ENCODE assay signal across 8 mouse cellular contexts in the genomic region with DNA sequence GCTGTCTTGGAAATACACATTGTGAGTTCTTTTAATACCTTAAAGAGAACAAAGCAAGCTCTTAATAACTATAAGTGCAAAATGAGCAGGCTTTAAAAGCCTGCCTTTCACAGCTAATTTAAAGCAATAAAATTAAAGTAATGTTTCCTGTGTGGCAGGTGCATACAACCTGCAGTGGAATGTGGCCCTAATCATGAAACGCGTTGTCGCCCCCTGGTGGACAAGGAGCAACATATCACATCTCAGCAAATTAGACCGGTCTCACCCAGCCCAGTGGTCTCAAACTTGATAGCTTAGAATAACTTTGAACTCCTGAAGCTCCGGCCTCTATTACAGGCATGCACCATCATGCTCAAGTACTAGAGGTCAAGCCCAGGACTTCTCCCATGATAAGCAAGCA. TPM values are rescaled to one million over a fixed set of nuclear protein-coding genes. Genes with fewer than 3 reads are reported as not detected.
DNase-seq lines count a peak whose midpoint lies in the region; ATAC-seq lines count a peak whose summit lies in the region.

No protein-coding gene starts in this region.

- no peak overlapping the region for H3K9ac ChIP-seq in forebrain, embryonic 11.5 days (ENCODE audit: low read length)
- no peak overlapping the region for H3K9ac ChIP-seq in forebrain, embryonic 12.5 days
- no peak overlapping the region for H3K9ac ChIP-seq in heart, embryonic 13.5 days

- H3K9me3 ChIP-seq in forebrain, embryonic 11.5 days (ENCODE audit: control insufficient read depth, low read length): peaks cover 3% of the 10 kb centered on the region
- no peaks in the 10 kb centered on the region for H3K9me3 ChIP-seq in forebrain, embryonic 12.5 days
- no peaks in the 10 kb centered on the region for H3K9me3 ChIP-seq in heart, embryonic 13.5 days

- H3K27me3 ChIP-seq in forebrain, embryonic 11.5 days (ENCODE audit: control insufficient read depth, insufficient read depth, low read length): no peaks in the 10 kb centered on the region
- no peaks in the 10 kb centered on the region for H3K27me3 ChIP-seq in forebrain, embryonic 12.5 days
- H3K27me3 ChIP-seq in heart, embryonic 13.5 days (replicated peaks): no peaks in the 10 kb centered on the region

- H3K4me3 ChIP-seq in forebrain, embryonic 11.5 days (ENCODE audit: low read depth, low read length): no peak overlapping the region
- no peak overlapping the region for H3K4me3 ChIP-seq in forebrain, embryonic 12.5 days (replicated peaks)
- no peak overlapping the region for H3K4me3 ChIP-seq in heart, embryonic 13.5 days

- no peak overlapping the region for H3K27ac ChIP-seq in forebrain, embryonic 11.5 days (ENCODE audit: low read depth, low read length)
- no peak overlapping the region for H3K27ac ChIP-seq in forebrain, embryonic 12.5 days
- no peak overlapping the region for H3K27ac ChIP-seq in heart, embryonic 13.5 days (replicated peaks)

- no peaks in the 10 kb centered on the region for H3K4me1 ChIP-seq in forebrain, embryonic 11.5 days (replicated peaks; ENCODE audit: control insufficient read depth, insufficient read depth, low read length)
- H3K4me1 ChIP-seq in forebrain, embryonic 12.5 days: peaks cover 4% of the 10 kb centered on the region; the same call in 1 of the 2 replicates
- H3K4me1 ChIP-seq in heart, embryonic 13.5 days: peaks cover 5% of the 10 kb centered on the region; the same call in 1 of the 2 replicates

- H3K36me3 ChIP-seq in forebrain, embryonic 11.5 days (ENCODE audit: control insufficient read depth, insufficient read depth, low read length): no peaks in the 10 kb centered on the region
- H3K36me3 ChIP-seq in forebrain, embryonic 12.5 days (replicated peaks): no peaks in the 10 kb centered on the region
- H3K36me3 ChIP-seq in heart, embryonic 13.5 days: no peaks in the 10 kb centered on the region

- H3K4me2 ChIP-seq in forebrain, embryonic 11.5 days (ENCODE audit: low read depth, low read length, severe bottlenecking): no peak overlapping the region
- no peak overlapping the region for H3K4me2 ChIP-seq in forebrain, embryonic 12.5 days
- H3K4me2 ChIP-seq in heart, embryonic 13.5 days: no peak overlapping the region

- DNase-seq in forebrain, embryonic 11.5 days (ENCODE audit: low spot score): peak; percentile 88
- DNase-seq in embryo, embryonic 10 days (ENCODE audit: low spot score): peak; percentile 92
- DNase-seq in layer of hippocampus, adult 9-10 months (ENCODE audit: low spot score): peak; percentile 59
- DNase-seq in spleen, adult 18-20 months: peak; percentile 63 to 81

- no peak for ATAC-seq in forebrain, embryonic 11.5 days (replicated peaks; ENCODE audit: low FRiP score)
- ATAC-seq in forebrain, embryonic 12.5 days (ENCODE audit: low FRiP score): no peak
- peak; percentile 66 for ATAC-seq in activated CD4-positive, CD25-positive, alpha-beta regulatory T cell, adult 4 months
- ATAC-seq in heart, embryonic 13.5 days (ENCODE audit: extremely low read depth, insufficient number of reproducible peaks, low FRiP score, low TSS enrichment): peak; percentile 42; the same call in 1 of the 2 replicates
- ATAC-seq in megakaryocyte, adult 5-6 weeks (ENCODE audit: poor library complexity, severe bottlenecking): peak; percentile 86

- 13% methylated on average over 5 of the region's 5 CpGs for WGBS in forebrain, embryonic 11.5 days
- 10% methylated on average over 5 of the region's 5 CpGs for WGBS in forebrain, embryonic 12.5 days
- WGBS in heart, embryonic 13.5 days: 7% methylated on average over 5 of the region's 5 CpGs

RNA-seq across cellular contexts. Expression of a gene that starts 9.8 kb away (rescaled TPM):
- polyA plus RNA-seq in forebrain, embryonic 11.5 days (2014; fragmentation: Nextera tagmentation; extraction: Ambion mirVana): 9.8 and 12.6 TPM in 2 replicates
- polyA plus RNA-seq in forebrain, embryonic 12.5 days (2016; fragmentation: Nextera tagmentation; extraction: Ambion mirVana): 12.7 and 15.8 TPM in 2 replicates
- 10 to 100 TPM in 1 of 2 experiments, 1 to 10 TPM in 1; 6.6 to 14.1 TPM for polyA plus RNA-seq in activated CD4-positive, CD25-positive, alpha-beta regulatory T cell, adult 4 months (2017; shearing (Covaris generic))
- 6.2 and 7.5 TPM in 2 replicates for polyA plus RNA-seq in heart, embryonic 13.5 days (2015; fragmentation: Nextera tagmentation; extraction: Ambion mirVana)
- 0.82 and 1.6 TPM in 2 replicates for total RNA-seq in megakaryocyte, adult 5-6 weeks (2015)
- 1.5 and 2.6 TPM in 2 replicates for total RNA-seq in megakaryocyte, adult 5-6 weeks (2017)

RNA-seq across cellular contexts. Expression of a gene that starts 9.9 kb away (rescaled TPM):
- 174 and 181 TPM in 2 replicates for polyA plus RNA-seq in forebrain, embryonic 11.5 days (2014; fragmentation: Nextera tagmentation; extraction: Ambion mirVana)
- polyA plus RNA-seq in forebrain, embryonic 12.5 days (2016; fragmentation: Nextera tagmentation; extraction: Ambion mirVana): 174 and 186 TPM in 2 replicates
- 100 to 1,000 TPM; 248 to 259 TPM for polyA plus RNA-seq in activated CD4-positive, CD25-positive, alpha-beta regulatory T cell, adult 4 months (2017; shearing (Covaris generic))
- 214 and 236 TPM in 2 replicates for polyA plus RNA-seq in heart, embryonic 13.5 days (2015; fragmentation: Nextera tagmentation; extraction: Ambion mirVana)
- total RNA-seq in megakaryocyte, adult 5-6 weeks (2015): 131 and 151 TPM in 2 replicates
- 83.5 and 101 TPM in 2 replicates for total RNA-seq in megakaryocyte, adult 5-6 weeks (2017)

RNA-seq across cellular contexts. Expression of a gene that starts 27.4 kb away (rescaled TPM):
- polyA plus RNA-seq in forebrain, embryonic 11.5 days (2014; fragmentation: Nextera tagmentation; extraction: Ambion mirVana): 65.0 and 77.7 TPM in 2 replicates
- polyA plus RNA-seq in forebrain, embryonic 12.5 days (2016; fragmentation: Nextera tagmentation; extraction: Ambion mirVana): 60.5 and 62.6 TPM in 2 replicates
- 10 to 100 TPM; 46.7 to 63.3 TPM for polyA plus RNA-seq in activated CD4-positive, CD25-positive, alpha-beta regulatory T cell, adult 4 months (2017; shearing (Covaris generic))
- polyA plus RNA-seq in heart, embryonic 13.5 days (2015; fragmentation: Nextera tagmentation; extraction: Ambion mirVana): 54.4 and 59.9 TPM in 2 replicates
- 27.0 and 32.5 TPM in 2 replicates for total RNA-seq in megakaryocyte, adult 5-6 weeks (2015)
- 18.5 and 19.7 TPM in 2 replicates for total RNA-seq in megakaryocyte, adult 5-6 weeks (2017)

RNA-seq across cellular contexts. Expression of a gene that starts 27.9 kb away (rescaled TPM):
- polyA plus RNA-seq in forebrain, embryonic 11.5 days (2014; fragmentation: Nextera tagmentation; extraction: Ambion mirVana): 110 and 127 TPM in 2 replicates
- 106 and 115 TPM in 2 replicates for polyA plus RNA-seq in forebrain, embryonic 12.5 days (2016; fragmentation: Nextera tagmentation; extraction: Ambion mirVana)
- polyA plus RNA-seq in activated CD4-positive, CD25-positive, alpha-beta regulatory T cell, adult 4 months (2017; shearing (Covaris generic)): 1 to 10 TPM; 9.3 to 9.9 TPM
- polyA plus RNA-seq in heart, embryonic 13.5 days (2015; fragmentation: Nextera tagmentation; extraction: Ambion mirVana): 55.5 and 56.8 TPM in 2 replicates
- 7.2 and 7.6 TPM in 2 replicates for total RNA-seq in megakaryocyte, adult 5-6 weeks (2015)
- 9.4 and 10.5 TPM in 2 replicates for total RNA-seq in megakaryocyte, adult 5-6 weeks (2017)

RNA-seq across cellular contexts. Expression of a gene that starts 47.4 kb away (rescaled TPM):
- polyA plus RNA-seq in forebrain, embryonic 11.5 days (2014; fragmentation: Nextera tagmentation; extraction: Ambion mirVana): 64.5 and 71.2 TPM in 2 replicates
- polyA plus RNA-seq in forebrain, embryonic 12.5 days (2016; fragmentation: Nextera tagmentation; extraction: Ambion mirVana): 111 and 128 TPM in 2 replicates
- 100 to 1,000 TPM; 443 to 614 TPM for polyA plus RNA-seq in activated CD4-positive, CD25-positive, alpha-beta regulatory T cell, adult 4 months (2017; shearing (Covaris generic))
- 99.1 and 114 TPM in 2 replicates for polyA plus RNA-seq in heart, embryonic 13.5 days (2015; fragmentation: Nextera tagmentation; extraction: Ambion mirVana)
- total RNA-seq in megakaryocyte, adult 5-6 weeks (2015): 319 and 422 TPM in 2 replicates
- total RNA-seq in megakaryocyte, adult 5-6 weeks (2017): 1,374 and 1,550 TPM in 2 replicates

Comparison
In these comparisons a context has a peak if more than half of its experiments do, and no peak if none do; other contexts are left out.
1. ATAC-seq: peak in activated CD4-positive, CD25-positive, alpha-beta regulatory T cell, adult 4 months (single experiment), heart, embryonic 13.5 days (single experiment) and megakaryocyte, adult 5-6 weeks (single experiment); none in forebrain, embryonic 11.5 days (single experiment) and forebrain, embryonic 12.5 days (single experiment).
2. Peak in every context shown above with its lines, with median percentiles within 50 percentile points of each other: DNase-seq.